ENCODE assay signal across 14 mouse cellular contexts in genomic region chr7:24869532-24870165, GRCm38 (mm10). TPM values are rescaled to one million over a fixed set of nuclear protein-coding genes. Genes with fewer than 3 reads are reported as not detected.
A peak's percentile ranks its signal among the peaks of the same experiment; 100 is the strongest.
DNase-seq lines count a peak whose midpoint lies in the region; ATAC-seq and TF ChIP-seq lines count a peak whose summit lies in the region.
"Had no signal": no experiment of that assay in that cellular context is flagged by ENCODE, and none has a peak within 500 bp of the region (broad histone marks: within the 10 kb centered on the region; RNA-seq: fewer than 3 reads in every experiment).

Gene Lypd4 (minus strand): TSS chr7:24869941.
Gene Dmrtc2 (plus strand): TSS chr7:24870057.

- H3K9ac ChIP-seq in forebrain, embryonic 11.5 days (ENCODE audit: low read length), result no peak within 1 kb of the TSS
- no peak within 1 kb of the TSS for H3K9ac ChIP-seq in forebrain, embryonic 16.5 days (replicated peaks; ENCODE audit: low read depth, low read length)
- no peak within 1 kb of the TSS for H3K9ac ChIP-seq in embryonic facial prominence, embryonic 15.5 days
- no peak within 1 kb of the TSS for H3K9ac ChIP-seq in midbrain, embryonic 11.5 days (ENCODE audit: low read length)
- H3K9ac ChIP-seq: liver, postnatal 0 days had no signal

- peaks cover 3% of the 10 kb centered on the region; the same call in 1 of the 2 replicates for H3K4me1 ChIP-seq in forebrain, embryonic 11.5 days (replicated peaks; ENCODE audit: control insufficient read depth, insufficient read depth, low read length)
- H3K4me1 ChIP-seq in forebrain, embryonic 16.5 days (replicated peaks; ENCODE audit: control insufficient read depth, insufficient read depth, low read length), result peaks cover 2% of the 10 kb centered on the region; the same call in 1 of the 2 replicates
- H3K4me1 ChIP-seq in E14TG2a.4 (replicated peaks; ENCODE audit: low read depth, low read length), result peaks cover 28% of the 10 kb centered on the region
- no peaks in the 10 kb centered on the region for H3K4me1 ChIP-seq in embryonic facial prominence, embryonic 15.5 days
- no peaks in the 10 kb centered on the region for H3K4me1 ChIP-seq in midbrain, embryonic 11.5 days (ENCODE audit: control insufficient read depth, insufficient read depth, low read length)

- H3K4me2 ChIP-seq in forebrain, embryonic 11.5 days (ENCODE audit: low read depth, low read length, severe bottlenecking), result no peak within 1 kb of the TSS
- no peak within 1 kb of the TSS for H3K4me2 ChIP-seq in forebrain, embryonic 16.5 days (ENCODE audit: low read length)
- H3K4me2 ChIP-seq in embryonic facial prominence, embryonic 15.5 days (replicated peaks), result 0 out of 2 replicates have a peak within 1 kb of the TSS, but pooled peaks have one; percentile 10
- no peak within 1 kb of the TSS for H3K4me2 ChIP-seq in midbrain, embryonic 11.5 days

- H3K27me3 ChIP-seq in forebrain, embryonic 11.5 days (ENCODE audit: control insufficient read depth, insufficient read depth, low read length), result no peaks in the 10 kb centered on the region
- no peaks in the 10 kb centered on the region for H3K27me3 ChIP-seq in forebrain, embryonic 16.5 days (replicated peaks; ENCODE audit: control insufficient read depth, insufficient read depth, low read length)
- H3K27me3 ChIP-seq in E14TG2a.4 (ENCODE audit: insufficient read depth, low read length), result peaks cover 83% of the 10 kb centered on the region
- no peaks in the 10 kb centered on the region for H3K27me3 ChIP-seq in embryonic facial prominence, embryonic 15.5 days
- H3K27me3 ChIP-seq in midbrain, embryonic 11.5 days (ENCODE audit: control insufficient read depth, insufficient read depth, low read length), result peaks cover 2% of the 10 kb centered on the region; the same call in 1 of the 2 replicates

- peak; percentile 71 for DNase-seq in forebrain, embryonic 11.5 days (ENCODE audit: low spot score)
- DNase-seq in midbrain, embryonic 11.5 days (ENCODE audit: low spot score, missing footprints), result peak; percentile 89
- DNase-seq in thymus, postnatal 0 days (ENCODE audit: low spot score), result no peak
- no peak for DNase-seq in thymus, postnatal 36 days
- no peak for DNase-seq in ovary, postnatal 10 days (ENCODE audit: low spot score)
- DNase-seq: gastrocnemius, postnatal 10 days; kidney, postnatal 14 days; liver, postnatal 0 days; thymus, postnatal 25 days had no signal

- H3K36me3 ChIP-seq in forebrain, embryonic 11.5 days (ENCODE audit: control insufficient read depth, insufficient read depth, low read length), result no peaks in the 10 kb centered on the region
- H3K36me3 ChIP-seq in forebrain, embryonic 16.5 days (ENCODE audit: control insufficient read depth, insufficient read depth), result no peaks in the 10 kb centered on the region
- H3K36me3 ChIP-seq in E14TG2a.4 (ENCODE audit: insufficient read depth, low read length), result no peaks in the 10 kb centered on the region
- H3K36me3 ChIP-seq in embryonic facial prominence, embryonic 15.5 days, result no peaks in the 10 kb centered on the region
- no peaks in the 10 kb centered on the region for H3K36me3 ChIP-seq in midbrain, embryonic 11.5 days (ENCODE audit: control insufficient read depth, insufficient read depth, low read length)

- WGBS in forebrain, embryonic 11.5 days, result 59% methylated on average over 41 of the region's 41 CpGs
- WGBS in forebrain, embryonic 16.5 days, result 57% methylated on average over 41 of the region's 41 CpGs
- 51% methylated on average over 41 of the region's 41 CpGs for WGBS in embryonic facial prominence, embryonic 15.5 days
- 58% methylated on average over 41 of the region's 41 CpGs for WGBS in midbrain, embryonic 11.5 days

- no peak within 1 kb of the TSS for H3K27ac ChIP-seq in forebrain, embryonic 11.5 days (ENCODE audit: low read depth, low read length)
- no peak within 1 kb of the TSS for H3K27ac ChIP-seq in forebrain, embryonic 16.5 days (ENCODE audit: low read length)
- no peak within 1 kb of the TSS for H3K27ac ChIP-seq in embryonic facial prominence, embryonic 15.5 days (replicated peaks)
- no peak within 1 kb of the TSS for H3K27ac ChIP-seq in midbrain, embryonic 11.5 days (ENCODE audit: low read depth, low read length)

- H3K9me3 ChIP-seq in forebrain, embryonic 11.5 days (ENCODE audit: control insufficient read depth, low read length), result no peaks in the 10 kb centered on the region; the same call in 1 of the 2 replicates
- no peaks in the 10 kb centered on the region for H3K9me3 ChIP-seq in forebrain, embryonic 16.5 days (ENCODE audit: control insufficient read depth, low read length)
- H3K9me3 ChIP-seq in E14TG2a.4 (ENCODE audit: low read length), result no peaks in the 10 kb centered on the region
- H3K9me3 ChIP-seq in embryonic facial prominence, embryonic 15.5 days (replicated peaks), result no peaks in the 10 kb centered on the region
- H3K9me3 ChIP-seq in midbrain, embryonic 11.5 days (ENCODE audit: control insufficient read depth, low read length), result no peaks in the 10 kb centered on the region; the same call in 1 of the 2 replicates

- no peak within 1 kb of the TSS for H3K4me3 ChIP-seq in forebrain, embryonic 11.5 days (ENCODE audit: low read depth, low read length)
- H3K4me3 ChIP-seq in forebrain, embryonic 16.5 days (replicated peaks; ENCODE audit: low read length), result no peak within 1 kb of the TSS
- H3K4me3 ChIP-seq in E14TG2a.4 (replicated peaks; ENCODE audit: low read length), result peak within 1 kb of the TSS; percentile 23; the same call in 1 of the 2 replicates
- H3K4me3 ChIP-seq in embryonic facial prominence, embryonic 15.5 days (replicated peaks), result no peak within 1 kb of the TSS
- H3K4me3 ChIP-seq in midbrain, embryonic 11.5 days (ENCODE audit: low read depth, low read length), result no peak within 1 kb of the TSS

- TF ChIP-seq CTCF in E14TG2a.4 (conservative IDR thresholded peaks at IDR 0.05; ENCODE audit: low read length), result no peak

- no peak for ATAC-seq in forebrain, embryonic 11.5 days (replicated peaks; ENCODE audit: low FRiP score)
- no peak for ATAC-seq in forebrain, embryonic 16.5 days
- no peak for ATAC-seq in embryonic facial prominence, embryonic 15.5 days (ENCODE audit: insufficient number of reproducible peaks, low FRiP score, low TSS enrichment, low read depth)
- peak; percentile 33; the same call in 1 of the 2 replicates for ATAC-seq in midbrain, embryonic 11.5 days (ENCODE audit: low FRiP score)
- ATAC-seq: liver, postnatal 0 days had no signal

RNA-seq across cellular contexts. Expression of gene Lypd4, which starts in this region (rescaled TPM):
- polyA plus RNA-seq in forebrain, embryonic 11.5 days (2014; fragmentation: Nextera tagmentation; extraction: Ambion mirVana), result not detected in 2 replicates
- not detected in 2 replicates for polyA plus RNA-seq in forebrain, embryonic 16.5 days (2015; fragmentation: Nextera tagmentation; extraction: Ambion mirVana)
- polyA plus RNA-seq in embryonic facial prominence, embryonic 15.5 days (2015; fragmentation: Nextera tagmentation; extraction: Ambion mirVana), result not detected in 2 replicates
- polyA plus RNA-seq in midbrain, embryonic 11.5 days (2014; fragmentation: Nextera tagmentation; extraction: Ambion mirVana), result not detected in 2 replicates
- not detected in 2 replicates for polyA plus RNA-seq in thymus, postnatal 0 days (2015; fragmentation: Nextera tagmentation; extraction: Ambion mirVana)
- polyA plus RNA-seq: heart, embryonic 14.5 days; limb, embryonic 11.5 days; liver, postnatal 0 days had no signal

RNA-seq across cellular contexts. Expression of gene Dmrtc2, which starts in this region (rescaled TPM):
- not detected in 2 replicates for polyA plus RNA-seq in forebrain, embryonic 11.5 days (2014; fragmentation: Nextera tagmentation; extraction: Ambion mirVana)
- polyA plus RNA-seq in forebrain, embryonic 16.5 days (2015; fragmentation: Nextera tagmentation; extraction: Ambion mirVana), result not detected in 2 replicates
- polyA plus RNA-seq in embryonic facial prominence, embryonic 15.5 days (2015; fragmentation: Nextera tagmentation; extraction: Ambion mirVana), result 0.09 TPM in 1 of 2 replicates, not detected in the other
- polyA plus RNA-seq in midbrain, embryonic 11.5 days (2014; fragmentation: Nextera tagmentation; extraction: Ambion mirVana), result not detected in 2 replicates
- 0.08 and 0.10 TPM in 2 replicates for polyA plus RNA-seq in thymus, postnatal 0 days (2015; fragmentation: Nextera tagmentation; extraction: Ambion mirVana)
- polyA plus RNA-seq: heart, embryonic 14.5 days; limb, embryonic 11.5 days; liver, postnatal 0 days had no signal

Comparison
In these comparisons a context has a peak if more than half of its experiments do, and no peak if none do; other contexts are left out.
1. Peak in DNase-seq in forebrain, embryonic 11.5 days; RNA of the genes that start here not detected or under 1 TPM.
2. Peak in DNase-seq and ATAC-seq in midbrain, embryonic 11.5 days; RNA of the genes that start here not detected or under 1 TPM.